Mouse (Mus musculus) megakaryocyte-erythroid progenitor cell, adult 5 weeks (primary cell): ENCODE results near the gene Gm8206. TPM values are rescaled to one million over a fixed set of nuclear protein-coding genes. Genes with fewer than 3 reads are reported as not detected.

ENCODE experiments used
- polyA plus RNA-seq: library from polyadenylated mRNA; stranded (reverse); fragments of >175 nt; gene quantifications from 2 replicates; pipeline ENCODE4 v1.2.3, GENCODE M21; 2012

The Gm8206 gene
- polyA plus RNA-seq: 0.22 TPM in 1 of 2 replicates, not detected in the other

GRCm38 (mm10) chr14:6093842-6094241 lies at the start of gene Gm8206:
Gene Gm8206, minus strand, starts transcription at chr14:6093942.

DNA sequence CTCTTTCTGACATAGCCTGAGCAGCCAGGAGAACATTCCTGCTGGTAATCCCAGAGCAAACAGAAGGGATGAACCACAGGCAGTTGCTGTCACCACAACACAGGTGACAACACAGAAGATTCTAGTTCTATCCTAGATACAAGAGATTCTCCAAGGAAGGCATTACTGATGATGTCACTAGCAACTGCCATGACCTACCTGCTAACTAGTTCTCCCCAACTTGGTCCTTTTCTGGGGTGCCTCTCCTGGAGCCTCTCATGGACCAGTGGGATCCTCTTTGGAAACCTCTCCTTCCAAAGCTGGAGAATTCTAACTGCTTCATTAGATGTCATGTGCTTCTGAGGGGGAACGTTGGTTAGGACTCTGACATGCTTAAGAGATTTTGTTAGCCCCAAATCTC lies 32.0 kb upstream of the Gm8206 start, which contains the start of gene Gm3476:
Gm3476 (minus strand) TSS at position 101 of the 400 bp plus-strand sequence.

GRCm38 (mm10) chr14:6108272-6108925 lies 14.7 kb upstream of the Gm8206 start, which contains the start of gene Gm3468:
Gene Gm3468, minus strand, starts transcription at chr14:6108665.

GRCm38 (mm10) chr14:6058167-6058566 lies 35.6 kb downstream of the Gm8206 start, which contains the start of gene Gm6337:
Gene Gm6337, minus strand, starts transcription at chr14:6058267.

DNA sequence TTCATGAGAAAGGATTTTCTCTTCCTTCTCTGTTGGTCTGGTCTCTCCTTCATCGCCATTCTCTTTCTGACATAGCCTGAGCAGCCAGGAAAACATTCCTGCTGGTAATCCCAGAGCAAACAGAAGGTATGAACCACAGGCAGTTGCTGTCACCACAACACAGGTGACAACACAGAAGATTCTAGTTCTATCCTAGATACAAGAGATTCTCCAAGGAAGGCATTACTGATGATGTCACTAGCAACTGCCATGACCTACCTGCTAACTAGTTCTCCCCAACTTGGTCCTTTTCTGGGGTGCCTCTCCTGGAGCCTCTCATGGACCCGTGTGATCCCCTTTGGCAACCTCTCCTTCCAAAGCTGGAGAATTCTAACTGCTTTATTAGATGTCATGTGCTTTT lies 114.7 kb downstream of the Gm8206 start, which contains the start of gene Gm3453:
Gm3453 (minus strand) TSS at position 101 of the 400 bp plus-strand sequence.

Other genes with a start within 250 kb of the Gm8206 start
- not detected in 2 replicates for gene Gm8237, start 213.6 kb downstream of the Gm8206 start, polyA plus RNA-seq
- gene Gm3248, start 132.2 kb downstream of the Gm8206 start, polyA plus RNA-seq: not detected in 2 replicates
- gene Gm3453, start 114.8 kb downstream of the Gm8206 start, polyA plus RNA-seq: 0.09 TPM in 1 of 2 replicates, not detected in the other
- gene Gm6337, start 35.7 kb downstream of the Gm8206 start, polyA plus RNA-seq: not detected in 2 replicates
- gene Gm3468, start 14.7 kb upstream of the Gm8206 start, polyA plus RNA-seq: 0.09 TPM in 1 of 2 replicates, not detected in the other
- not detected in 2 replicates for gene Gm3476, start 31.9 kb upstream of the Gm8206 start, polyA plus RNA-seq
- gene Gm21560, start 125.3 kb upstream of the Gm8206 start, polyA plus RNA-seq: not detected in 2 replicates
- not detected in 2 replicates for gene Gm3411, start 193.3 kb upstream of the Gm8206 start, polyA plus RNA-seq
- gene Gm21103, start 210.9 kb upstream of the Gm8206 start, polyA plus RNA-seq: not detected in 2 replicates
- not detected in 2 replicates for gene Gm3618, start 249.7 kb upstream of the Gm8206 start, polyA plus RNA-seq